Mouse (Mus musculus) CH12F3 (cell line): Measurements from ENCODE around the gene Ankrd49.

ENCODE experiments used
- in situ Hi-C: fragments of 300-500 bp; cut with MboI; formaldehyde crosslinking; loops from 2 replicates; pipeline ENCODE4 v1.14.3; 2020; ENCODE audit warnings: low sequenced_read_pairs

Gene Ankrd49

DNA sequence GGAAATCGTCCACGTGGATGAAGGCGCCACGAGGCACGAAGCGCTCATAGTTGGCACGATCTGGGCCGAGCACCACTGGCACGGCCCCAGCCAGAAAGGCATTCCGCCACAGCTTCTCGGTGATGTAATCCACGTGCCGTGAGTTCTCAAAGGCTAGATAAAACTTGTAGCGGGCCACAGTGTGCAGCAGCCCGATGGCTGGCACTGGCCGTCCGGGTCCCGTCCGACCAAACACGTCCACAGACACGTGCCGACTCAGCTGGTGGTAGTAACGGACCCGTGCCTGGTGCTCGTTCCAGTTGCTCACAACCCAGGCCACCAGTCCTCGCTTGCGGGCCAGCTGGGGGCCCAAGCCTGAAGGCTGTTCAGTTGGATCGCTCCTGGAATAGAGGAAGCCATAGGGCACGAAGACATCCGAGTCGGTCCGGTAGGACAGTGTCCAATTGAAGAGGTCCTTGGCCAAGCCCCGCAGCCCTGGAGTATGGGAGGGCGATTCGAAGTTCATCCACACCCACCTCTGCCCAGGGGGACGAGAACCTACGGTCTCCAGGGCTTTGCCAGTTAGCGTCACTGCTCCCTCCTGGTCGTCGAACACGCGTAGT, 33.7 kb downstream of the Ankrd49 start:
- in situ Hi-C loops, result no loop called here

DNA sequence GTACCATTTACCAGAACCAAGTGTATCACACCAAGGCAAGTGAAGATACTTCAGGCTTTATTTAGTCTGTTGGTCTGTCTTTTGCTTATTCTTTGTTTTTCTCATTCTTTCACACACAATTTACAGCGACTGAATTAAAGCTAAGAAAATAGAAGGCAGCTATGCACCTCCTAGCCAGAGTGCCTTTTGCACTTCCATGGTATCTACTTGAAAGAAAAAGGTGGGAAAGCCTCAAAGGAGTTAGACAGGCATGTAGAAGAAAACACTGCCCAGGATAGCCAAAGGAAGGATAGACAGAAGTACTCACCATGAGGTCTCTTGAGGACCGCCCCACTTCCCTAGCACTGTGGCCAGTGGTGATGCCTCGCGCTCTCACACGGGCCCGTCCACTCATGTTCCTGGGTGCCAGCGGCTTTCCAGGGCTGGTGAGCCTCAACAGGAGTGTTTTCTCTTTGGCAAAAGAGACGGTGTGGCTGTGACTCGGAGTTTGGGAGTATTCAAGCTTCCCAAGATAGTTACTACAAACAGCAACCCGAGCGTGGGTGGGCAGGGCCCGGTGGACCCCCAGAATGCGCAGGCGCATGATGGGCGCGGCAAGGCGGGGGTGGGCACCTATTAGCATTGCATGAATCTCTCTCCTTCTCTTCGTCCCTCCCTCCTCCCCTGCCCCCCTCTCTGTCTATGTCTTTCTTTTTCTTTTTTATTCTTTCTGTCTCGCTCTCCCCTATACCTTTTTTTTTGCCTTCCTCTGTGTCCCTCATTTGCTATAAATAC, 44.3 kb downstream of the Ankrd49 start, which contains the start of gene Piwil4:
Piwil4 (minus strand) TSS at position 583 of the 774 bp plus-strand sequence.
- in situ Hi-C loops, result no loop called here

DNA sequence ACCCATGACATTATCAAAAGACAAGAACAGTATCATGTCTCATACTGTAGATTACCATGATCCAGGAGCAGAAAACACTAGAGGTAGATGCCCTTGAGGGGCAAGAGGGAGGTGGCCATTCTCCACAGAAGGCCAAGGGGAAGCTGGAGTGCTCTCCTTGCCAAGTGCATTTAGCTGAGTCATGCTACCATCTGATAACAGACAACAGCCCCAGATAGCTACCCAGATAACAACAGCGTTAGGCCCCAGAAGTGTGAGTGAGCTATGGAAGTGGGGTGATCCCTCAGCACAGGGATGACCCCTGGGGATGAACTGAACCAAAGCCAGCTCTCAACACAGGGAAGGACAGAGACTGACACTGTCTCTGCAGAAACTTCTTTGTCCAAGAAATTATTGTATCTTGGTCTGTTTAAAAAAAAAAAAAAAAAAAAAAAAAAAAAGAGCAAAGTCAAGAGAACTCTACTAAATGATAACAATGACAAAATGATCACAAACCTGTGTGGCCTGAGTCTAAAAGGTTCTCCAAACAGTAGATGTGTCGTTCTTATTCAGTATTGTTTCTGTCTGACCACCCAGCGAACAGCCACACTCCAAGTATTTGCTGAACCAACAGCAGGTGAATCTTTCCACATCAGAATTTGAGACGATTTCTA, 45.0 kb downstream of the Ankrd49 start:
- in situ Hi-C loops, result no loop called here

DNA sequence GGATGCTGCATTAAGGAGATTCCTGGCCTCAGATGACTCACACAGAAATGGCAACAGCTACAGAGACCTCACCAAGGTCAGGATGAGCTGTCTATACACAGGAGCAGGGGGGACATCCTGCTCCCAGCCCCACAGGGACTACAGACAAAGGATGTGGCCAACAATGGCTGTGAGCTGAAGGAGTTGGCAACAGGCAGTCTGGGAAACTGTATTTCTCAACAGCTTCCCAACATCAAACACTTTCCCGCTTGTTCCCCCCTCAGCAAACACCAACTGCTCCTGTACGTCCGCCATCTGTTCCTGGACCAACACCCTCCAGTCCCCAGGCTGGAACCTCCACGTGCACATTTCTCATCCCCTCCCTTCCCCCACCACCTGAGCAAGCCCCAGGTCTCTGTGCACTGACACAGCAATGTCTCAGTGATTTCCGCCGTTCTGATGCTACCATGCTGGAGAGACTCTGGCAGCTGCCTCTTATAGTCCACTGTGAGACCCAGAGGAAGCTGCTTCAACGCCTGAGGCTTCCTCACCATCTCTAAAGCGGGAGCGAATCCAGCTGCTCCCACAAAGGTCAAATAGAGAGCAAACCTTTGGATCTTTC, 53.6 kb downstream of the Ankrd49 start:
- in situ Hi-C loops, result no loop called here
